Mouse (Mus musculus) frontal cortex, adult (tissue): ENCODE data around the gene Cuedc2.

Experiments
- ATAC-seq: cut with Nextera tagmentation; 2 replicates; pipeline ENCODE4 v1.9.2; 2017; ENCODE audit warnings: mild to moderate bottlenecking, moderate library complexity, mixed read lengths; ENCODE audit not compliant: low TSS enrichment

Cuedc2 gene

DNA sequence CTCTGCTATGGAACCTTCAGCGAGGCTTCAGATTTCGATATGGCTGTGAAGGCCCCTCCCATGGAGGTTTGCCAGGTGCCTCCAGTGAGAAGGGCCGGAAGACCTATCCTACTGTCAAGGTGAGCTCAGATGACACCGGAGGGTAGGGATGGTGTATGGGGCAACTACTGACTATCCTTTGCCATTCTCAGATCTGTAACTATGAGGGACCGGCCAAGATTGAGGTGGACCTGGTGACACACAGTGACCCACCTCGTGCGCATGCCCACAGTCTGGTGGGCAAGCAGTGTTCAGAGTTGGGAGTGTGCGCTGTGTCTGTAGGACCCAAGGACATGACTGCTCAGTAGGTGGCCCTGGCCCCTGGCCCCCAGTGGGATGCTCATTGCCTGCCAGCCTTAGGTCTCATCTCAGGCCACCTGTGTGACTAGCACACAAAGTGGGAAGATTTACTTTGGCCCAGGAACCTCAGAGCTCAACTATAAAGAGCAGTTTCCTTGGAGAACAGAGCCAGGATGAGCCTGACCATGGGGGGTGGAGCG is 31.7 kb downstream of the Cuedc2 start:
- no peak for ATAC-seq

GRCm38 (mm10) chr19:46306268-46306610 is 32.3 kb downstream of the Cuedc2 start:
- ATAC-seq, result no peak

DNA sequence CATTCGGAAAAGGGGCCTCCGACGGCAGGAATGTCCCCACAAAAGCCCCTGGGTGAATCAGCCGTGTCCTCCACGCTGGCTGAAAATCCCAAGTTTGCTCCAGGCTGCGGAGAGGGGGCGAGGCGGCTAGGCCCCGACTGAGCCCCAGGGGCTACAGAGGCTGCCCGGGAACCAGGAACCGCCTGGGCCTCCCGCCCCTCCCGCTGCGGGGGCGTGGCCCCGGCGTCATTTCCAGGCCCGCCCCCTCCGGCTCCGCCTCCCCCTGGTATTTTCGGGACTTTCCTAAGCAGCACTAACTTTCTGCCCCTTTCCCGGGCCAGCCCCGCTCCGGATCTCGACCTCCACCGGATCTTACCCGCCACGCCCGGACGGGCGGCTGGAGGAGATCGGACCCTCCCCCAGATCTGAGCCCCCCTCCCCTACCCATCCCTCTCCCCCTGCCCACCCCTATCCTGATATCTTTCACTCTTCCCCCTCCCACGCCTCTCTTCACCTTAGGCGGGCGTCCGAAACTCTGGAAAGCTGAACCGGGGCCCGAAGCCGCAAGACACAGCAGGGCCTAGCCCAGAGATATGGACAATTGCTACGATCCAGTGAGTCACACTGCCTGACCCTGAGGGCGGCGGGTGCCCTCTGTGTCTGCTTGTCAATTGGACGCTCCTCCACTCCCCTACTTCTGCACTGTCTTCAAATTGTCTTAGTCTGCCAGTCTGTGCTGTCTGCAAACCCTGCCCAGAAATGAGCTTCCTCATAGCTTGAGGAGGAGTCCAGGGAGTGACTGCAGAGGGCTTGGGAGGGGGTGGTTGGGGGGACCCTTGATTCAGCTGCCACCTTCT is 32.9 kb downstream of the Cuedc2 start:
- 0 out of 2 replicates have a peak, but pooled peaks have one; percentile 3 for ATAC-seq

GRCm38 (mm10) chr19:46304908-46305333 is 33.6 kb downstream of the Cuedc2 start:
- 0 out of 2 replicates have a peak, but pooled peaks have one; percentile 4 for ATAC-seq

DNA sequence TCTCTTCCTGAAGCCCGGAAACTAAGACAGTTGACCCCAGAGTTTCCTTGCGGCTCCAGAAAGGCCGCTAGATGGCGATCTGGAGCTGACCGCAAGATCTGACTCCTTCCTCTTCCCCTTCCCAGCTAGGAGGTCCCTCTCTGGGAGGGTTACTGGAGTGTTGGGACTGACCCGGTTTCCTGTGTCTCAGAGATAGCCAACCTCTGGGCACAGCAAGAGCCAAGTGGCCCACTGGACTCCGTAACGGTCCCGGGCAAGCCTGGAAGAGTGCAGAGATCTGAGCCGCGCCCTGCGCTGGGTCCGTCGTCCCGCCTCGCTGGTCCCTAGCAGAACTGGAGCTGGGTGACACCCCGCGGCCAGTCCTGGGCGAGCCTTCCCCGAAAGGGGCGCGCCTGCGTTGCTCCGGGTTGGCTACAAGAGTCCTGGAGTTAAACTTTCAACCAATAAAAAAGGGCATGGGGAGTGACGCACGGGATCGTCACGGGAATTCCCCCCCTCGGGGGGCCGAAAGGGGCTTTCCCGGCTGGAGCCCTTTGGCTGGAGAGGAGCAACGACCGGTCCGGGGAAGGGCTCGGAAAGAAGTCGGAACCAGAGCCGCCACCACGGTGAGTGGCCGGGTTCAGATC is 34.2 kb downstream of the Cuedc2 start, which contains the start of gene Nfkb2:
Gene Nfkb2 (plus strand): TSS at position 105 of the 626 bp plus-strand sequence.
- ATAC-seq, result peak; percentile 53; the same call in 1 of the 2 replicates

DNA sequence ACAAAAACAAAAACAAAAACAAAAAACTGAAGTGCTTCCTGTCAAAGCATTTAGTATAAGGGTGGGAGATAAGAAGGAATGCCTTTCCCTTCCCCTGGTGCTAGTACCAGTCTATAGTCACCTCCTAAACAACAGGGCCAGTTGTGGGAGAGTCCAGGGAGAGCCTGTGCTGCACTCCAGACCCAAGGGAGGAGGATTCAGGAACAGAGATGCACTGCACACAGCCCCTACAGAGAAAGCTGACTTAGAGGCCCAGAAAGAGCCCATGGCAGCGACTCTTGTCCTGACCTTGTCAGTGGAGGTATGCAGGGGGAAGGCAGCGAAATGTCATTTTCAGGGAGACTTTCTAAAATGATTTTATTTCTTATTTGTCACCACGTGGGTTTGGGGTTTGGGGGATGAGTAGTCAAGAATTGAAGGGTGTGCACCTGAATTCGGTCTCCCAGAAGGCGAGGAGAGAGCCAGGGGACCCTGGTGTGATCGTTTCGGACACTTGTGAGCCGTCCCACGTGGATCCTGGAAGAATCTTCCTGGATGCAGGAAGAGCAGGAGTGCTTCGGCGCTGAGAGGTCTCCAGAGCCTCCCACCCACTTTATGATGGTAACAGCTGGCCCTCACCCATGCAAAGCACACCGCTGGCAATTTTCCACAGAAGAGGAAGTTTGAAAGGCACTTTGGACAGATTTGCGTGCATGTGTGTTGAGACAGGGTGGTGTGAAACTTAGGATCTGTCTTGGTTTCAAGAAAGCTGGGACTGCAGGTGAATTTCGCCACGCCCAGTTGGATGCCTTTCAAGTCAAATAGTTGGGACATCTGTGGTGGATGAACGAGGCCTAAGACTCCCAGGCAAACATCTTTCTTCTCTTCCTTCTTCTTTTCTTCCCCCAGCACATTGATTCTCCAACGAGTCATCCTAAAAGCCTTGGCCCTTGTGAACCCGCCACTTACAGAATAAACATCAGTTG is 35.0 kb downstream of the Cuedc2 start:
- ATAC-seq, result no peak

GRCm38 (mm10) chr19:46302551-46302950 is 36.0 kb downstream of the Cuedc2 start:
- ATAC-seq, result no peak

DNA sequence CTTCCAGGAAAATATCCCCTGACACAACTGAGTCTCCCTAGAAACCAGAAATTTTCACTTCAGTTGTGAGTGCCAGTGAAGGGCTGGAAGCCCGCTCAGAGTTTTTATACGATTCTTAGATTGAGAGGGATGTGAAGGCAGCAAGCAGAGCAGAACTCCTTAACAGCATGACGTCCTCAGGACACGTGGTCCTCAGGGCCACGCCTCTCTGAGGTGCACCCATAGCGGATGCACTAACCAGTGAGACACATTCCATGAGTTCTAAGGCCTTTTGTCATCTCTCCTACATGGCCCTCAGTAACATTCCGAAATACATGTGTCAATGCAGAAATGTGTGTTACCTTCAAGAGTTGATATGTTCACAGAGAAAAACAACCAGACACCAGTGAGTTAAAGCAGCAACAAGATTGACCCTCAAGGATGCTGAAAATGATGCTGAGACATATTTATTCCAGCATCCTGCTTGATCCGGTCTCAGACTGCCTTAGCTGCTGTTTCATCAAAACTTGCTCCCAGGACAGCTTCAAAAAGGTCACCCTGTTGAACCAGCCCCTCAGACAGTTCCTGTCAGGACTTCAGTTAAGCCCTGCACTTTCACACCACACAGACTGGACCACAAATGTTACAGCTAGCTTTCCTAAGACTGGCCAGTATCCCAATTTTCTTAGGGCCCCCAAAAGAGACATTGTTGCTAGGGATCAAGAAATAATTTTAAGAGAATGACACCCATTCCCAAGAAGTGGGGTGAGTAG is 38.0 kb downstream of the Cuedc2 start:
- no peak for ATAC-seq

- no peak for ATAC-seq
Measured at GRCm38 (mm10) chr19:46296938-46297337, 41.6 kb downstream of the Cuedc2 start.

- no peak for ATAC-seq
Measured at GRCm38 (mm10) chr19:46290535-46291105, 47.9 kb downstream of the Cuedc2 start.

DNA sequence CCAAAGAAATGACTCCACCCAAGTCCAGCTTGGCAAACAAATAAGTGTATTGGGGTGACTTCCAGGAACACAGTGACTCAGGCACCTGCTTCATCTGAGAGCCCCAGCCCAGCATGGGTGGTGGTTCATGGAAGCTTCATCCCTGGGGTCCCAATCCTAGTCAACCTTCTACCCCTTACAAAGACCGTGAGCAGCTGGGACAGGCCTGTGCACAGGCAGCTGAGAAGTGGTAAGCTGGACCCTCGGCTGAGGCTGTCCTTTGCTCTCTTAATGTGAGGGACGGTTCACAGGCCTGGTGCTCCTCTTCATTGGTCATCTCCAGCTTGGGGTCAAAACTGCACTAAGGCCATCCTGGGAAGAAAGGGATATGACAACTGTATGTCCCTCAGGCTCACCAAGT is 50.9 kb downstream of the Cuedc2 start:
- ATAC-seq, result no peak

DNA sequence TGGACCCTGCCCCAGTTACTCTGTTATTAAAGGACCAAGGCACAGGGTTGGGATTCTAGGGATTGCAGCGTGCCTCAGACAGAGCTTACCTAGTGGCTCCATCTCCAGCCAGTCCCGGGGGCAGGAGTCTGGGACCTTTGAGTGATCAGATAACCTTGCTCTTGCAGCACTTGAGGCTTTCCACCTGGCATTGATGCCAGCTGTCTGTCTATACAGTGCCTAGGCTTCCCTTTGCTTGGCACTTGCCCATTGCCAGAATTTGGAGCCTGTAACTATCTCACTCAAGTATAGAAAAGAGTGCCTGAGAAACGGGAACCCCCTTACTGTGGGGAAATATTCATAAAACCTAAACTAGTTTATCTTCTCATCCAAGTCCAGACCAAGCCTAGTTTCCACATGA is 51.6 kb downstream of the Cuedc2 start:
- ATAC-seq, result no peak

DNA sequence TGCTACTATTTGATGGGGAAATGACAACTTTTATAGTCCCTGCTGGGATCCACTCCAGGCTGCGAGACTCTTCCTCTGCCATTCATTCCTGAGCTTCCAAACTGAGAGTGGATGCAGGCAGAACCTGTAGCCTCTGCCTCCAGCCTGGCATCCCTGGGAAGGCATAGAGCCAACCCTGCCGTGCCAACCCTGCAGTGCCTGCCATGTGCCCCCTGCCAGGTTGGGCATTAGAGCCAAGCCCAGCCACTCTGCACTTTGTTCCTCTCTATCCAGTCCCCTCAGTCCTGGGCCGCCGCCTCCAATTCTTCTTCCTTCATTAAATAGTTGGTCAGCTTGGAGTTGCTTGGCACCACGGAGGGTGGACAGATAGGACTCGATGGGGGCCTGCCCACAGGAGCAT is 52.5 kb downstream of the Cuedc2 start:
- ATAC-seq, result no peak

DNA sequence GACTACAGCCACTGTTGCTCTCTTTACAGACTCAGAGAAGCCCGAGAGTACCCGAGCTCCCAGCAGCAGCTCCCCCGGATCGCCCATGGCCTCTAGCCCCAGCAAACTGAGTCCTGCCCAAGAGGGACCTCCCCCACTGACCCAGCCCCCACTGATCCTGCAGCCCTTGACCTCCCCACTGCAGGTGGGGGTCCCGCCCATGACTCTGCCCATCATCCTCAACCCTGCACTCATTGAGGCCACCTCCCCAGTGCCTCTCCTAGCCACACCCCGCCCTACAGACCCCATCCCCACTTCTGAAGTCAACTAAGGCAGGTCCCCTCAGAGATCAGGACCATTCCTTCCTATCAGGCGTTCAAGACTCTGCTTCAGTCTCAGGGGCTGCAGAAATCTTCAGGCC is 52.9 kb downstream of the Cuedc2 start:
- ATAC-seq, result no peak

DNA sequence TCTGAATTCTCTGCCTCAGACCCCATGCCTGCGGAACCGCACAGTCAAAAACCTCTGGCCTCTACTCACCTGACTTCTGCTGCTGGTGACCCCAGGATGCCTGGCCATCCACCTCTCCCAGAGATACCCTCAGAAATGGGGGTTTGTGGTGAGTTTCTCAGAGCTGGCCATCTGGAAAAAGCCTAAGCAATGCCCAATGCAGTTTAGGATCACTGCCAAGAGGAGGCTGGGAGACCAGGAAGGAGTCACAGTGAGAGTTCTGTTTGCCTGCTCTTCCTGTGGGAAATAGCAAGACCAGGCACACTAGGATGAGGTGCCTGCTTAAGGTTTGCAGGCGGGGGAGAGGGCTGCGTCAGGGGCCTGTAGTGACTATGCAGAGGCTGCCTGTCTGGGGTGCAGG is 53.8 kb downstream of the Cuedc2 start:
- ATAC-seq, result no peak

DNA sequence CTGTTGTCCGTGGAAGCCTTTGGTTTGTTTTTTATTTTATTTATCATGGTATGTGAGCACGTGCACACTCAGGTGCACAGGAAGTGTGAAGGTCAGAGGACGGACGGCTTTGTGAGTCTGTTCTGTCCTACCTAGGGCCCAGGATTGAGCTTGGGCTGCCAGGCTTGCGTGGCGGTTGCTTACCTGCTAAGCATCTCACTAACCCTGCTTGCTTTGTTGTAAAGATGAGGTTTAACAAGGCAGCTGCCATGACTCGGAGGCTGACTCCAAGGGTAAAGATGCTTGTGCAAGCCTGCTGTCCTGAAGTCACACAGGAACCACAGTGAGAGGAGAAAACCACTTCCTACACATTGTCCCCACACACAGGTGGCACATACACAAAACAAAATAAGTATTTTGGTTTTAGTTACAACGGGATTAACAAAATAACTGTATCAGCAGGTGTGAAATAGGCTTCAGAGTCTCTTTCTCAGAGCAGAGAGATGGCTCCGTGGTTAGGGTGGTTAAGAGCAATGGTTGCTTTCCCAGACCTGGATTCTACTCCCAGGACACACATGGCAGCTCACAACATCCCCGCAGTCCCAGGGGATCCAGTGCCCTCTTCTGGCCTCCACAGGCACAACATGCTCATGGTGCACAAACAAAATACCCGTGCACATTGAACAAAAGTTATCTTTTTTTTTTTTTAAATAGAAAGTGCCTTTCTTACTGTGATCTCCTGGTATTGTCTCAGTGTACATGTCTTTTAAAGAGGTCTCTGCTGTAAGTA is 56.2 kb downstream of the Cuedc2 start:
- ATAC-seq, result no peak
